20 mouse cellular contexts compared by ENCODE assay signal in genomic region chr9:42439446-42439845, GRCm38 (mm10). TPM values are rescaled to one million over a fixed set of nuclear protein-coding genes. Genes with fewer than 3 reads are reported as not detected.
DNase-seq lines count a peak whose midpoint lies in the region; ATAC-seq and TF ChIP-seq lines count a peak whose summit lies in the region.
"Had no signal": no experiment of that assay in that cellular context is flagged by ENCODE, and none has a peak within 500 bp of the region (broad histone marks: within the 10 kb centered on the region; RNA-seq: fewer than 3 reads in every experiment).

No protein-coding gene starts in this region.

- ATAC-seq in hindbrain, embryonic 14.5 days (ENCODE audit: low FRiP score) = no peak
- no peak for ATAC-seq in hindbrain, embryonic 11.5 days (ENCODE audit: low FRiP score)
- no peak for ATAC-seq in stomach, embryonic 16.5 days (ENCODE audit: insufficient read depth, low FRiP score)
- ATAC-seq in stomach, postnatal 0 days (ENCODE audit: low FRiP score, low TSS enrichment) = no peak
- ATAC-seq in erythroblast, adult 5-6 weeks (replicated peaks; ENCODE audit: low FRiP score, poor library complexity, severe bottlenecking) = no peak
- ATAC-seq: lung, postnatal 0 days; midbrain, embryonic 15.5 days had no signal

- no peak for TF ChIP-seq CTCF in stomach, postnatal 0 days (IDR thresholded peaks at IDR 0.05; ENCODE audit: low read depth)

- TF ChIP-seq EP300 in stomach, postnatal 0 days (optimal IDR thresholded peaks at IDR 0.05) = no peak

- DNase-seq in embryo, embryonic 10 days (ENCODE audit: low spot score) = peak; percentile 21
- no peak for DNase-seq in embryo, embryonic 9.5 days (ENCODE audit: extremely low spot score)
- peak; percentile 43 for DNase-seq in hindbrain, embryonic 14.5 days (ENCODE audit: low spot score)
- DNase-seq in hindbrain, embryonic 11.5 days (ENCODE audit: low spot score) = no peak
- DNase-seq in stomach, postnatal 0 days (ENCODE audit: low spot score) = no peak
- no peak for DNase-seq in thymus, postnatal 25 days
- DNase-seq: adrenal gland, adult 2 months; cerebellum, adult 9-10 months; kidney, adult 11 months; layer of hippocampus, postnatal 36 days; thymus, postnatal 14 days had no signal

- no peak overlapping the region for H3K4me3 ChIP-seq in hindbrain, embryonic 14.5 days (replicated peaks; ENCODE audit: low read length)
- no peak overlapping the region for H3K4me3 ChIP-seq in hindbrain, embryonic 11.5 days (ENCODE audit: low read depth, low read length)
- H3K4me3 ChIP-seq in stomach, embryonic 16.5 days (replicated peaks; ENCODE audit: low read length) = no peak overlapping the region
- H3K4me3 ChIP-seq in stomach, postnatal 0 days (ENCODE audit: low read depth, low read length) = no peak overlapping the region
- H3K4me3 ChIP-seq: embryonic facial prominence, embryonic 15.5 days; limb, embryonic 15.5 days; liver, embryonic 15.5 days; midbrain, embryonic 15.5 days; stomach, embryonic 15.5 days had no signal

- 28% methylated on average over 4 of the region's 4 CpGs for WGBS in hindbrain, embryonic 14.5 days
- WGBS in hindbrain, embryonic 11.5 days = 28% methylated on average over 4 of the region's 4 CpGs
- 65% methylated on average over 4 of the region's 4 CpGs for WGBS in stomach, embryonic 16.5 days
- 65% methylated on average over 4 of the region's 4 CpGs for WGBS in stomach, postnatal 0 days

- H3K9me3 ChIP-seq in hindbrain, embryonic 14.5 days (ENCODE audit: control insufficient read depth, low read length) = no peaks in the 10 kb centered on the region
- no peaks in the 10 kb centered on the region for H3K9me3 ChIP-seq in hindbrain, embryonic 11.5 days (ENCODE audit: control insufficient read depth, low read length)
- H3K9me3 ChIP-seq in stomach, embryonic 16.5 days (replicated peaks; ENCODE audit: control insufficient read depth, low read length) = no peaks in the 10 kb centered on the region
- H3K9me3 ChIP-seq in stomach, postnatal 0 days (ENCODE audit: control insufficient read depth, low read length) = no peaks in the 10 kb centered on the region
- H3K9me3 ChIP-seq: embryonic facial prominence, embryonic 15.5 days; limb, embryonic 15.5 days; liver, embryonic 15.5 days; midbrain, embryonic 15.5 days; stomach, embryonic 15.5 days had no signal

- no peak overlapping the region for H3K9ac ChIP-seq in hindbrain, embryonic 14.5 days
- no peak overlapping the region for H3K9ac ChIP-seq in hindbrain, embryonic 11.5 days (ENCODE audit: low read depth, low read length)
- H3K9ac ChIP-seq in stomach, embryonic 16.5 days (ENCODE audit: low read length) = no peak overlapping the region
- no peak overlapping the region for H3K9ac ChIP-seq in stomach, postnatal 0 days (ENCODE audit: low read length)
- H3K9ac ChIP-seq: embryonic facial prominence, embryonic 15.5 days; limb, embryonic 15.5 days; liver, embryonic 15.5 days; midbrain, embryonic 15.5 days; stomach, embryonic 15.5 days had no signal

- H3K36me3 ChIP-seq in hindbrain, embryonic 14.5 days (replicated peaks; ENCODE audit: control insufficient read depth, insufficient read depth) = peaks cover 83% of the 10 kb centered on the region
- H3K36me3 ChIP-seq in hindbrain, embryonic 11.5 days (ENCODE audit: control insufficient read depth, insufficient read depth, low read length) = 0 out of 2 replicates have a peak, but pooled peaks cover 6% of the 10 kb centered on the region
- H3K36me3 ChIP-seq in stomach, embryonic 16.5 days (ENCODE audit: control insufficient read depth, insufficient read depth, low read length) = peaks cover 15% of the 10 kb centered on the region
- peaks cover 21% of the 10 kb centered on the region for H3K36me3 ChIP-seq in stomach, postnatal 0 days (ENCODE audit: control insufficient read depth, insufficient read depth, low read length)

- no peak overlapping the region for H3K4me2 ChIP-seq in hindbrain, embryonic 14.5 days (replicated peaks)
- H3K4me2 ChIP-seq in hindbrain, embryonic 11.5 days (replicated peaks; ENCODE audit: low read depth, low read length) = no peak overlapping the region
- H3K4me2 ChIP-seq in stomach, embryonic 16.5 days (ENCODE audit: low read depth, low read length) = no peak overlapping the region
- no peak overlapping the region for H3K4me2 ChIP-seq in stomach, postnatal 0 days (replicated peaks; ENCODE audit: low read depth)
- H3K4me2 ChIP-seq: embryonic facial prominence, embryonic 15.5 days; limb, embryonic 15.5 days; liver, embryonic 15.5 days; midbrain, embryonic 15.5 days; stomach, embryonic 15.5 days had no signal

- no peaks in the 10 kb centered on the region for H3K4me1 ChIP-seq in hindbrain, embryonic 14.5 days (replicated peaks; ENCODE audit: control insufficient read depth, insufficient read depth, low read length)
- no peaks in the 10 kb centered on the region for H3K4me1 ChIP-seq in hindbrain, embryonic 11.5 days (replicated peaks; ENCODE audit: control insufficient read depth, insufficient read depth, low read length)
- no peaks in the 10 kb centered on the region for H3K4me1 ChIP-seq in stomach, embryonic 16.5 days (ENCODE audit: control insufficient read depth, insufficient read depth, low read length)
- no peaks in the 10 kb centered on the region for H3K4me1 ChIP-seq in stomach, postnatal 0 days (replicated peaks; ENCODE audit: control insufficient read depth, insufficient read depth)
- H3K4me1 ChIP-seq: embryonic facial prominence, embryonic 15.5 days; limb, embryonic 15.5 days; midbrain, embryonic 15.5 days; stomach, embryonic 15.5 days had no signal

- no peak overlapping the region for H3K27ac ChIP-seq in hindbrain, embryonic 14.5 days
- no peak overlapping the region for H3K27ac ChIP-seq in hindbrain, embryonic 11.5 days (ENCODE audit: low read depth, low read length)
- H3K27ac ChIP-seq in stomach, embryonic 16.5 days (ENCODE audit: low read length) = peak overlapping the region; percentile 8; the same call in 1 of the 2 replicates
- H3K27ac ChIP-seq in stomach, postnatal 0 days (replicated peaks) = no peak overlapping the region
- H3K27ac ChIP-seq: embryonic facial prominence, embryonic 15.5 days; limb, embryonic 15.5 days; liver, embryonic 15.5 days; midbrain, embryonic 15.5 days; stomach, embryonic 15.5 days had no signal

- no peaks in the 10 kb centered on the region for H3K27me3 ChIP-seq in hindbrain, embryonic 14.5 days (ENCODE audit: control insufficient read depth, insufficient read depth, low read length)
- H3K27me3 ChIP-seq in hindbrain, embryonic 11.5 days (ENCODE audit: control insufficient read depth, insufficient read depth, low read length) = no peaks in the 10 kb centered on the region
- no peaks in the 10 kb centered on the region for H3K27me3 ChIP-seq in stomach, embryonic 16.5 days (ENCODE audit: control insufficient read depth, insufficient read depth, low read length)
- H3K27me3 ChIP-seq in stomach, postnatal 0 days (ENCODE audit: control insufficient read depth, insufficient read depth, low read length) = no peaks in the 10 kb centered on the region
- H3K27me3 ChIP-seq: embryonic facial prominence, embryonic 15.5 days; limb, embryonic 15.5 days; liver, embryonic 15.5 days; midbrain, embryonic 15.5 days; stomach, embryonic 15.5 days had no signal

RNA-seq across cellular contexts. Expression of gene Tecta, which starts 39.7 kb away (rescaled TPM):
- 0.63 and 0.72 TPM in 2 replicates for polyA plus RNA-seq in hindbrain, embryonic 14.5 days (2014; fragmentation: Nextera tagmentation; extraction: Ambion mirVana)
- 0.71 and 0.88 TPM in 2 replicates for polyA plus RNA-seq in hindbrain, embryonic 11.5 days (2014; fragmentation: Nextera tagmentation; extraction: Ambion mirVana)
- 0.65 and 0.88 TPM in 2 replicates for polyA plus RNA-seq in stomach, embryonic 16.5 days (2015; fragmentation: Nextera tagmentation; extraction: Ambion mirVana)
- polyA plus RNA-seq in stomach, postnatal 0 days (2015; fragmentation: Nextera tagmentation; extraction: Ambion mirVana) = 0.05 and 0.12 TPM in 2 replicates
- 0.63 TPM in 1 of 2 replicates, not detected in the other for total RNA-seq in erythroblast, adult 5-6 weeks (2015; ENCODE audit: low replicate concordance)
- 1.1 TPM in 2 replicates for total RNA-seq in erythroblast, adult 5-6 weeks (2017; ENCODE audit: low replicate concordance)
- total RNA-seq: neutrophil, adult 5-6 weeks had no signal

Comparison
In these comparisons a context has a peak if more than half of its experiments do, and no peak if none do; other contexts are left out.
1. DNase-seq: peak in embryo, embryonic 10 days (single experiment) and hindbrain, embryonic 14.5 days (single experiment); none in embryo, embryonic 9.5 days (single experiment), hindbrain, embryonic 11.5 days (single experiment), stomach, postnatal 0 days (single experiment) and thymus, postnatal 25 days (single experiment).